Mouse (Mus musculus) testis, adult 2 months (tissue): ENCODE data around the gene Pi4k2a.

Experiments
- CTCF ChIP-seq: fragments of 200-500 bp; IDR thresholded peaks from 2 replicates; pipeline ENCODE4 v1.5.1; 2012; ENCODE audit warnings: low read depth, mild to moderate bottlenecking, inconsistent platforms, low read length, moderate library complexity; ENCODE audit not compliant: control insufficient read depth, insufficient read depth, insufficient replicate concordance
- POLR2A ChIP-seq: fragments of 200-500 bp; IDR thresholded peaks from 2 replicates; pipeline ENCODE4 v1.6.1; 2012; ENCODE audit warnings: low read depth, mild to moderate bottlenecking, inconsistent platforms, low read length, moderate library complexity; ENCODE audit not compliant: control insufficient read depth

- no peak for TF ChIP-seq CTCF
- peak; percentile 30; the same call in 1 of the 2 replicates for TF ChIP-seq POLR2A
Observed at GRCm38 (mm10) chr19:42147769-42148568, 57.7 kb downstream of the Pi4k2a start.
